Mouse (Mus musculus) MEL (cell line): ENCODE data around the gene Syn2.

Experiments
- CTCF ChIP-seq, 3 experiments: IDR thresholded peaks in 2 of 3; conservative IDR thresholded peaks in 1 of 3; 2 replicates each; pipeline ENCODE4 v1.5.1; 2011 to 2012; ENCODE audit warnings: low read length in 3 of 3, low read depth in 2 of 3, mild to moderate bottlenecking in 2 of 3, improper control_type of control experiment in 1 of 3, inconsistent platforms in 1 of 3, mixed read lengths in 1 of 3, moderate library complexity in 1 of 3; ENCODE audit not compliant: control insufficient read depth in 1 of 3, insufficient read depth in 1 of 3, poor library complexity in 1 of 3, severe bottlenecking in 1 of 3
- JUND ChIP-seq: IDR thresholded peaks from 2 replicates; pipeline ENCODE4 v1.6.1; 2011; ENCODE audit warnings: low read depth, mild to moderate bottlenecking, improper control_type of control experiment, low read length
- MAX ChIP-seq: IDR thresholded peaks from 2 replicates; pipeline ENCODE4 v1.6.1; 2011; ENCODE audit warnings: low read length, improper control_type of control experiment
- MEF2A ChIP-seq: IDR thresholded peaks from 2 replicates; pipeline ENCODE4 v1.6.1; 2014; ENCODE audit warnings: low read depth, mild to moderate bottlenecking, inconsistent platforms, low read length, improper control_type of control experiment; ENCODE audit not compliant: poor library complexity, insufficient replicate concordance, severe bottlenecking; ENCODE audit errors: extremely low read depth
- MXI1 ChIP-seq: IDR thresholded peaks from 2 replicates; pipeline ENCODE4 v1.6.1; 2011; ENCODE audit warnings: mild to moderate bottlenecking, low read depth, low read length, improper control_type of control experiment
- POLR2A ChIP-seq, 2 experiments: IDR thresholded peaks; 2 replicates each; pipeline ENCODE4 v1.6.1; 2011 to 2012; ENCODE audit warnings: low read length in 2 of 2, mild to moderate bottlenecking in 2 of 2, control low read depth in 1 of 2, improper control_type of control experiment in 1 of 2, low read depth in 1 of 2, moderate library complexity in 1 of 2; ENCODE audit not compliant: control insufficient read depth in 1 of 2, insufficient read depth in 1 of 2, poor library complexity in 1 of 2
- SMC3 ChIP-seq: IDR thresholded peaks from 2 replicates; pipeline ENCODE4 v1.6.1; 2011; ENCODE audit warnings: low read depth, low read length, improper control_type of control experiment
- TAL1 ChIP-seq: IDR thresholded peaks from 2 replicates; pipeline ENCODE4 v1.6.1; 2012; ENCODE audit warnings: mild to moderate bottlenecking, inconsistent platforms, low read length, moderate library complexity, mixed read lengths
- USF1 ChIP-seq: IDR thresholded peaks from 2 replicates; pipeline ENCODE4 v1.6.1; 2014; ENCODE audit warnings: low read depth, mild to moderate bottlenecking, inconsistent platforms, low read length, improper control_type of control experiment, moderate library complexity
- ZKSCAN1 ChIP-seq: IDR thresholded peaks from 2 replicates; pipeline ENCODE4 v1.6.1; 2012; ENCODE audit warnings: low read depth, mild to moderate bottlenecking, inconsistent platforms, low read length, improper control_type of control experiment, moderate library complexity

DNA sequence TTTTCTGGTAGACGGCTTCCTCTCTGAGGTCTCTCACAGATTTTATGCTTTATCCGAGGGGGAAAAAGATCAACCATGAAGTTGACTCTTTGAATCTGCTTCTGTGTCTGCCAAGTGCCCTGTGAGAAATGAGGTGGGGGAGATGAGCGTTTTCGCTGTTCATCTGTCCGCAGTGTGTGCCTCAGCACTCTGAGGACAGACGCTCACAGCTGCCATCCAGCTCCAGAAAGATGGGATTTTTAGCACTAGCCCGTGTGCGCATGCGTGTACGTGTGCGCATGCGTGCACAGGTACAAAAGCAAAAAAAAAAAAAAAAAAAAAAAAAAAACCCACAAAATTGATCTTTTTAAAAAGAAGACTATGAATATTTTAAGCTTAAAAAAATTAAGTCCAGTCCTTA is 178.1 kb downstream of the Syn2 start:
- TF ChIP-seq MAX = no peak
- no peak for TF ChIP-seq ZKSCAN1
- no peak for TF ChIP-seq CTCF (IDR thresholded peaks at IDR 0.05 in 2 of 3, conservative IDR thresholded peaks at IDR 0.05 in 1 of 3; ENCODE audit: control insufficient read depth in 1 of 3, insufficient read depth in 1 of 3, low read depth in 2 of 3, low read length in 3 of 3, poor library complexity in 1 of 3, severe bottlenecking in 1 of 3)
- TF ChIP-seq JUND = no peak
- TF ChIP-seq MXI1 = no peak
- TF ChIP-seq SMC3 = no peak
- TF ChIP-seq POLR2A (IDR thresholded peaks at IDR 0.05; ENCODE audit: control insufficient read depth in 1 of 2, insufficient read depth in 1 of 2, low read depth in 1 of 2, low read length in 2 of 2, poor library complexity in 1 of 2) = no peak
- TF ChIP-seq USF1 = no peak
- TF ChIP-seq MEF2A = no peak
- no peak for TF ChIP-seq TAL1
